Mouse (Mus musculus) heart, embryonic 15.5 days (tissue): ENCODE data around the gene Tbx10. TPM values are rescaled to one million over a fixed set of nuclear protein-coding genes. Genes with fewer than 3 reads are reported as not detected.
"Not testable (repeated sequence)": the region's sequence is repeated elsewhere in the genome, so short reads cannot be mapped to it uniquely, and the experiment has no call there.

Experiments used
- ATAC-seq: fragments of 200-750 bp; cut with Nextera tagmentation; replicated peaks from 2 replicates; pipeline ENCODE4 v1.8.0; 2017; ENCODE audit warnings: low read depth, moderate TSS enrichment; ENCODE audit not compliant: insufficient number of reproducible peaks, insufficient read depth, low FRiP score
- H3K27ac ChIP-seq: fragments of 300-500 bp; sonication (generic); 2 replicates; pipeline ENCODE4 v1.5.1; 2015; ENCODE audit warnings: mild to moderate bottlenecking, inconsistent platforms
- H3K27me3 ChIP-seq: fragments of 300-500 bp; sonication (generic); 2 replicates; pipeline ENCODE4 v1.6.1; 2015; ENCODE audit warnings: inconsistent platforms
- H3K36me3 ChIP-seq: fragments of 300-500 bp; sonication (generic); 2 replicates; pipeline ENCODE4 v1.6.1; 2015; ENCODE audit warnings: mild to moderate bottlenecking, inconsistent platforms
- H3K4me1 ChIP-seq: fragments of 300-500 bp; sonication (generic); replicated peaks from 2 replicates; pipeline ENCODE4 v1.6.1; 2015; ENCODE audit warnings: inconsistent platforms
- H3K4me2 ChIP-seq: fragments of 300-500 bp; sonication (generic); 2 replicates; pipeline ENCODE4 v1.6.1; 2015; ENCODE audit warnings: inconsistent platforms, mild to moderate bottlenecking, moderate library complexity
- H3K4me3 ChIP-seq: fragments of 300-500 bp; sonication (generic); 2 replicates; pipeline ENCODE4 v1.5.1; 2015; ENCODE audit warnings: mild to moderate bottlenecking, inconsistent platforms
- H3K9ac ChIP-seq: fragments of 300-500 bp; sonication (generic); 2 replicates; pipeline ENCODE4 v1.6.1; 2015; ENCODE audit warnings: mild to moderate bottlenecking, inconsistent platforms
- H3K9me3 ChIP-seq: fragments of 300-500 bp; sonication (generic); replicated peaks from 2 replicates; pipeline ENCODE4 v1.6.1; 2016; ENCODE audit warnings: inconsistent platforms
- WGBS: fragments of 180-500 bp; shearing (Covaris S2); methylation state at CpG from one replicate; pipeline ENCODE4 v1.1.7; 2015; ENCODE audit warnings: mixed read lengths; 5-methylcytosine and 5-hydroxymethylcytosine counted together
- polyA plus RNA-seq: library from polyadenylated mRNA; unstranded; fragments of >200 nt; fragmentation: Nextera tagmentation; extraction: Ambion mirVana; gene quantifications from 2 replicates; pipeline ENCODE4 v1.2.1, GENCODE M21; 2015

Gene Tbx10
- polyA plus RNA-seq, 1 experiment from 2014 or later, result not detected

GRCm38 (mm10) chr19:4027576-4027975, 35.0 kb downstream of the Tbx10 start:
- no peak overlapping the region for H3K9ac ChIP-seq

DNA sequence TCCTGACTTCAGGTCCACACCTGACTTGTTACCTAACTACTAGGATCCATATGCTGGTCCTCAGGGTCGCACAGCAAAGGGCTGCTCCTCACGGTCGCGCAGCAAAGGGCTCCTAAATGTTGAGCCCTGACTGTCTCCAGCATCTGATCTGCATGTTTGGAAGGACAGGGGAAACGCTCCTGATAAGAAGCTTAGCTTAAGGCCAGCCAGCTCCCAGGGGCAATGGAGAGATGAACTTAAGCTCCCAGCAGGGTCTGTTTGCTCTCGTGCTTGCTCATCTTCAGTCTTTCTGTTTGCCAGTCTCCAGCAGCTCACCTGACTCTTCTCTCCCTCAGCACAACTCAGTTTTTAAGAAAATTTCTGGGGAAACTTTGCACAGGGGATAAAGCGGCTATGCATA, 40.1 kb downstream of the Tbx10 start:
- H3K4me2 ChIP-seq, result no peak overlapping the region
- H3K9ac ChIP-seq, result no peak overlapping the region
- no peak overlapping the region for H3K27ac ChIP-seq
- no peak for ATAC-seq
- H3K9me3 ChIP-seq, result no peaks in the 10 kb centered on the region
- peaks cover 13% of the 10 kb centered on the region for H3K4me1 ChIP-seq
- WGBS, result 49% methylated on average over 7 of the region's 7 CpGs
- no peaks in the 10 kb centered on the region for H3K27me3 ChIP-seq
- no peak overlapping the region for H3K4me3 ChIP-seq
- no peaks in the 10 kb centered on the region; the same call in 1 of the 2 replicates for H3K36me3 ChIP-seq

More at GRCm38 (mm10) chr19:4027576-4027975, 35.0 kb downstream of the Tbx10 start:
- Histone ChIP-seq H3K36me3 (no peaks in the 10 kb centered on the region), H3K4me2 (no peak overlapping the region), H3K27ac (no peak overlapping the region), H3K4me1 (no peaks in the 10 kb centered on the region), H3K4me3 (no peak overlapping the region), H3K27me3 (no peaks in the 10 kb centered on the region), H3K9me3 (no peaks in the 10 kb centered on the region; the same call in 1 of the 2 replicates)
- ATAC-seq, result no peak

GRCm38 (mm10) chr19:4033298-4033697, 40.7 kb downstream of the Tbx10 start:
- Histone ChIP-seq H3K9me3 (no peaks in the 10 kb centered on the region), H3K27ac (no peak overlapping the region), H3K4me2 (no peak overlapping the region), H3K4me1 (peaks cover 17% of the 10 kb centered on the region), H3K27me3 (no peaks in the 10 kb centered on the region), H3K9ac (no peak overlapping the region), H3K4me3 (no peak overlapping the region), H3K36me3 (no peaks in the 10 kb centered on the region; the same call in 1 of the 2 replicates)
- 56% methylated on average over 3 of the region's 3 CpGs for WGBS
- ATAC-seq, result no peak

GRCm38 (mm10) chr19:4033742-4034141, 41.2 kb downstream of the Tbx10 start:
- Histone ChIP-seq H3K9me3 (no peaks in the 10 kb centered on the region), H3K4me1 (peaks cover 19% of the 10 kb centered on the region), H3K4me2 (no peak overlapping the region), H3K27ac (no peak overlapping the region), H3K36me3 (no peaks in the 10 kb centered on the region; the same call in 1 of the 2 replicates), H3K27me3 (no peaks in the 10 kb centered on the region), H3K4me3 (no peak overlapping the region), H3K9ac (no peak overlapping the region)
- no peak for ATAC-seq
- WGBS, result 68% methylated on average over 5 of the region's 5 CpGs

DNA sequence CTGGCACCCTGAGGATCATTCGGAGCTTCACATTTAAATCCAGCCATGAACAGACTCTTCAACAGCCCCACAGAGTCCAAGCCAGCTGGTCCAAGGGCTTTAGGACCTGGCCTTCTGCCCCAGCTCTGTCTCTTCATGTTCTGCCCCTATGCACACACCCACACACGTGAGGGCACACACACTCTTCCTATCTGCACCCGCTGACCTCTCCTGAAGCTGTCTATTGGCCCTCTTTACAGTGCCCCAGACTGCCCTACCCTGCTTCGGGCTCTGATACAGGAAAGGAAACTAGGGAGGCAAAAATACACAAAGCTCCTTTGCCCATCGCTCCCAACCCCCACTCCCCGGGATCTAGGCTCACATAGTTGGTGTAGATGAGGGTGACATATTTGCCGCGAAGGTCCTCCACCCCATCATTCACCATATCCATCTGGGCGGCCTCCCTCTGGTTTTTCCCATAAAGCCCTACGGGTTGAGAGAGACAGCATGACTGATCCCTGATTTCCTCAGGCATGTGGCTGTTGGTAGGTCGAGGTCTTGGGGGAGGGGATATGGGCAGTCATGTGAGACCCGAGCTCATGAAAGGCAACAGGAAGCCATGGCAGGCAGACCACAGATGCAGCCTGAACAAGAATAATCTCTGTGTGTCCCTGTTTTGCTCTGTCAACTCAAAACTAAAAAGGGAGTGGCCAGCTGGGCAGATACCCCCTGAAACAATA, 43.9 kb downstream of the Tbx10 start:
- Histone ChIP-seq H3K4me3 (no peak overlapping the region), H3K27ac (no peak overlapping the region), H3K9me3 (no peaks in the 10 kb centered on the region), H3K27me3 (no peaks in the 10 kb centered on the region), H3K9ac (no peak overlapping the region), H3K4me2 (peak overlapping the region; percentile 20; the same call in 1 of the 2 replicates), H3K36me3 (no peaks in the 10 kb centered on the region; the same call in 1 of the 2 replicates), H3K4me1 (peaks cover 19% of the 10 kb centered on the region)
- ATAC-seq, result no peak
- WGBS, result 75% methylated on average over 12 of the region's 12 CpGs

GRCm38 (mm10) chr19:4037154-4037787, 44.7 kb downstream of the Tbx10 start:
- Histone ChIP-seq H3K27ac (peak overlapping the region; percentile 78), H3K4me3 (peak overlapping the region; percentile 76), H3K4me2 (peak overlapping the region; percentile 73), H3K9ac (peak overlapping the region; percentile 74), H3K4me1 (peaks cover 22% of the 10 kb centered on the region)
- ATAC-seq, H3K9me3 ChIP-seq, H3K27me3 ChIP-seq, H3K36me3 ChIP-seq: not testable (repeated sequence)
- WGBS, result 24% methylated on average over 8 of the region's 8 CpGs

GRCm38 (mm10) chr19:4037788-4038232, 45.3 kb downstream of the Tbx10 start, which contains the start of gene Gstp1:
Gene Gstp1, minus strand, starts transcription at chr19:4037985.
- H3K4me3 ChIP-seq, result peak within 1 kb of the TSS; percentile 76
- H3K9me3 ChIP-seq, result no peaks in the 10 kb centered on the region
- peak within 1 kb of the TSS; percentile 73 for H3K4me2 ChIP-seq
- peaks cover 23% of the 10 kb centered on the region for H3K4me1 ChIP-seq
- peak within 1 kb of the TSS; percentile 74 for H3K9ac ChIP-seq
- no peaks in the 10 kb centered on the region; the same call in 1 of the 2 replicates for H3K36me3 ChIP-seq
- H3K27ac ChIP-seq, result peak within 1 kb of the TSS; percentile 78
- WGBS, result under 1% methylated on average over 26 of the region's 26 CpGs
- no peaks in the 10 kb centered on the region for H3K27me3 ChIP-seq
- ATAC-seq, result peak; percentile 83

DNA sequence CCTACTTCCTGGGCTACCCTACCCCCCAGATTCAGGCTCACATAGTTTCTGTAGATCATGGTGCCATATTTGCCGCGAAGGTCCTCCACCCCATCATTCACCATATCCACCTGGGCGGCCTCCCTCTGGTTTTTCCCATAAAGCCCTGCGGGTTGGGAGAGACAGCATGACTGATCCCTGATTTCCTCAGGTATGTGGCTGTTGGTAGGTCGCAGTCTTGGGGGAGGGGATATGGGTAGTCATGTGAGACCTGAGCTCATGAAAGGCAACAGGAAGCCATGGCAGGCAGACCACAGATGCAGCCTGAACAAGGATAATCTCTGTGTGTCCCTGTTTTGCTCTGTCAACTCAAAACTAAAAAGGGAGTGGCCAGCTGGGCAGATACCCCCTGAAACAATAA, 48.4 kb downstream of the Tbx10 start:
- not testable (repeated sequence) for H3K36me3 ChIP-seq, H3K9me3 ChIP-seq, H3K27me3 ChIP-seq, H3K4me2 ChIP-seq, H3K4me3 ChIP-seq, ATAC-seq, H3K9ac ChIP-seq, H3K27ac ChIP-seq
- peaks cover 22% of the 10 kb centered on the region for H3K4me1 ChIP-seq
- WGBS, result 83% methylated on average over 5 of the region's 5 CpGs

- not testable (repeated sequence) for H3K4me3 ChIP-seq, ATAC-seq, H3K9ac ChIP-seq, H3K4me2 ChIP-seq, H3K27ac ChIP-seq, H3K36me3 ChIP-seq, H3K9me3 ChIP-seq, H3K27me3 ChIP-seq
- peaks cover 20% of the 10 kb centered on the region for H3K4me1 ChIP-seq
- 85% methylated on average over 3 of the region's 4 CpGs for WGBS
Measured at GRCm38 (mm10) chr19:4041500-4041899, 48.9 kb downstream of the Tbx10 start.

- ATAC-seq, result no peak
- Histone ChIP-seq H3K4me2 (no peak overlapping the region), H3K9me3 (no peaks in the 10 kb centered on the region)
Measured at GRCm38 (mm10) chr19:4042124-4042523, 49.6 kb downstream of the Tbx10 start.

GRCm38 (mm10) chr19:4044109-4044508, 51.6 kb downstream of the Tbx10 start:
- H3K4me1 ChIP-seq, result peaks cover 11% of the 10 kb centered on the region
- not testable (repeated sequence) for H3K4me2 ChIP-seq, H3K9ac ChIP-seq, H3K4me3 ChIP-seq, ATAC-seq, H3K27ac ChIP-seq, H3K27me3 ChIP-seq, H3K36me3 ChIP-seq, H3K9me3 ChIP-seq
- 76% methylated on average over 5 of the region's 5 CpGs for WGBS

More at GRCm38 (mm10) chr19:4042124-4042523, 49.6 kb downstream of the Tbx10 start:
- Histone ChIP-seq H3K27me3 (no peaks in the 10 kb centered on the region), H3K36me3 (no peaks in the 10 kb centered on the region), H3K27ac (no peak overlapping the region), H3K4me1 (peaks cover 20% of the 10 kb centered on the region), H3K4me3 (no peak overlapping the region), H3K9ac (no peak overlapping the region)
- WGBS, result 64% methylated on average over 14 of the region's 14 CpGs
